ENCODE assay signal across 8 mouse cellular contexts in the genomic region with DNA sequence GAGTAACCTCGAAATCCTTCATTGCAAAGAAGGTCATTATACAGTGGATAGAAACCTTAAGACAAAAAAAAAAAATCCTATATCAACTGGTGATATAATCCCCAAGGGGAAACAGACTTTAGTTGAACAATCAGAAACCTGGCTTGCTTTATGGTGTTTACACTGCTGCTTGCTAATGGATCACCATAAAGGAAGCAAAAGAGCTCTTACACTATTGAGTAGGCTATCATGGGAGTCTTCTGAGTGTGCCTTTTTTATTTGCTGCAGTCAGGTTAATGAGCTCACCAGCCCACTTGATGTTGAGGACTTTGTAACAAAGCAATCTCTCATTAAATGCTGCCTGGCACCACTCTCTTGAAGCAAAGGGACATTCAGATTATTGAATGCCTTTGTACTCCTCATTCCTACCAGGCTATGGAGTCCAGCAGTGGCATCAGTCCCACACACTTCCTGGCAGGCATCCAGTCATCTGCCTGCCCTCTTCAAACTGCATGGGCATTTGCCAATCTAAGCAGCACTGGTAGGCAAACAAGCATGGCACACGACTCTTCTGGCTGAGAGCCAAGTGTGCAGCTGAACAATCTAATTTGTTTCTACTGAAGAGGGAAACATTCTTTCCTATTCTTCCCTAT.
DNase-seq lines count a peak whose midpoint lies in the region; ATAC-seq and TF ChIP-seq lines count a peak whose summit lies in the region.

No protein-coding gene starts in this region.

- H3K4me1 ChIP-seq in kidney, embryonic 14.5 days (ENCODE audit: control insufficient read depth, insufficient read depth, low read length) = no peaks in the 10 kb centered on the region
- peaks cover 9% of the 10 kb centered on the region for H3K4me1 ChIP-seq in forebrain, embryonic 14.5 days (ENCODE audit: control insufficient read depth, insufficient read depth, low read length)
- no peaks in the 10 kb centered on the region for H3K4me1 ChIP-seq in intestine, postnatal 0 days (replicated peaks; ENCODE audit: control insufficient read depth, insufficient read depth, low read length)
- H3K4me1 ChIP-seq in liver, postnatal 0 days (ENCODE audit: insufficient read depth) = no peaks in the 10 kb centered on the region

- TF ChIP-seq CTCF in intestine, postnatal 0 days (IDR thresholded peaks at IDR 0.05; ENCODE audit: low read depth) = no peak
- no peak for TF ChIP-seq CTCF in liver, postnatal 0 days (IDR thresholded peaks at IDR 0.05; ENCODE audit: low read depth)

- H3K36me3 ChIP-seq in kidney, embryonic 14.5 days (ENCODE audit: control insufficient read depth, insufficient read depth, low read length) = no peaks in the 10 kb centered on the region
- no peaks in the 10 kb centered on the region for H3K36me3 ChIP-seq in forebrain, embryonic 14.5 days (ENCODE audit: control insufficient read depth, insufficient read depth, low read length)
- no peaks in the 10 kb centered on the region for H3K36me3 ChIP-seq in intestine, postnatal 0 days (ENCODE audit: control insufficient read depth, insufficient read depth)
- H3K36me3 ChIP-seq in liver, postnatal 0 days (replicated peaks; ENCODE audit: insufficient read depth, low read length) = no peaks in the 10 kb centered on the region

- no peak overlapping the region for H3K9ac ChIP-seq in kidney, embryonic 14.5 days (ENCODE audit: low read depth, low read length)
- H3K9ac ChIP-seq in forebrain, embryonic 14.5 days (ENCODE audit: low read length) = no peak overlapping the region
- H3K9ac ChIP-seq in intestine, postnatal 0 days (ENCODE audit: low read depth, low read length) = no peak overlapping the region
- H3K9ac ChIP-seq in liver, postnatal 0 days (replicated peaks) = no peak overlapping the region

- DNase-seq in kidney, adult 11 months = peak; percentile 20
- DNase-seq in forebrain, embryonic 14.5 days (ENCODE audit: low spot score) = peak; percentile 97
- DNase-seq in left cerebral cortex, postnatal 36 days (ENCODE audit: low spot score in 2 of 2) = peak; percentile 14 to 35
- DNase-seq in ovary, postnatal 36 days (ENCODE audit: low spot score) = peak; percentile 8
- DNase-seq in spleen, adult 12 weeks (ENCODE audit: low spot score) = no peak
- no peak for DNase-seq in liver, postnatal 0 days

- no peak overlapping the region for H3K4me2 ChIP-seq in kidney, embryonic 14.5 days (replicated peaks; ENCODE audit: low read depth, low read length)
- H3K4me2 ChIP-seq in forebrain, embryonic 14.5 days (ENCODE audit: low read length) = no peak overlapping the region
- no peak overlapping the region for H3K4me2 ChIP-seq in intestine, postnatal 0 days (replicated peaks; ENCODE audit: low read depth)
- H3K4me2 ChIP-seq in liver, postnatal 0 days (ENCODE audit: low read depth, low read length) = no peak overlapping the region

- 58% methylated on average over 2 of the region's 2 CpGs for WGBS in kidney, embryonic 14.5 days
- WGBS in forebrain, embryonic 14.5 days = 11% methylated on average over 2 of the region's 2 CpGs
- 35% methylated on average over 2 of the region's 2 CpGs for WGBS in intestine, postnatal 0 days
- 47% methylated on average over 2 of the region's 2 CpGs for WGBS in liver, postnatal 0 days (ENCODE audit: insufficient replicate concordance)

- no peak overlapping the region for H3K27ac ChIP-seq in kidney, embryonic 14.5 days (ENCODE audit: low read depth, low read length)
- H3K27ac ChIP-seq in forebrain, embryonic 14.5 days (ENCODE audit: low read depth, low read length) = peak overlapping the region; percentile 10; the same call in 1 of the 2 replicates
- no peak overlapping the region for H3K27ac ChIP-seq in intestine, postnatal 0 days (ENCODE audit: low read depth, low read length)
- no peak overlapping the region for H3K27ac ChIP-seq in liver, postnatal 0 days (ENCODE audit: low read depth)

- TF ChIP-seq EP300 in liver, postnatal 0 days (IDR thresholded peaks at IDR 0.05; ENCODE audit: low read depth) = no peak

- H3K9me3 ChIP-seq in kidney, embryonic 14.5 days (ENCODE audit: control insufficient read depth, low read length) = no peaks in the 10 kb centered on the region
- no peaks in the 10 kb centered on the region for H3K9me3 ChIP-seq in forebrain, embryonic 14.5 days (replicated peaks; ENCODE audit: control insufficient read depth, low read length)
- no peaks in the 10 kb centered on the region for H3K9me3 ChIP-seq in intestine, postnatal 0 days (ENCODE audit: control insufficient read depth)
- no peaks in the 10 kb centered on the region for H3K9me3 ChIP-seq in liver, postnatal 0 days (ENCODE audit: low read length)

- no peak overlapping the region for H3K4me3 ChIP-seq in kidney, embryonic 14.5 days (ENCODE audit: low read length)
- H3K4me3 ChIP-seq in forebrain, embryonic 14.5 days (ENCODE audit: low read depth, low read length) = no peak overlapping the region
- no peak overlapping the region for H3K4me3 ChIP-seq in intestine, postnatal 0 days (ENCODE audit: low read depth, low read length)
- H3K4me3 ChIP-seq in liver, postnatal 0 days (ENCODE audit: low read depth, low read length) = no peak overlapping the region

- no peak for ATAC-seq in kidney, embryonic 14.5 days (ENCODE audit: low FRiP score, low TSS enrichment)
- peak; percentile 94 for ATAC-seq in forebrain, embryonic 14.5 days
- 0 out of 2 replicates have a peak, but pooled peaks have one; percentile 19 for ATAC-seq in intestine, postnatal 0 days
- ATAC-seq in liver, postnatal 0 days = no peak

- H3K27me3 ChIP-seq in kidney, embryonic 14.5 days (ENCODE audit: control insufficient read depth, insufficient read depth, low read length) = no peaks in the 10 kb centered on the region
- H3K27me3 ChIP-seq in forebrain, embryonic 14.5 days (replicated peaks; ENCODE audit: control insufficient read depth, insufficient read depth, low read length) = peaks cover 15% of the 10 kb centered on the region; the same call in 1 of the 2 replicates
- no peaks in the 10 kb centered on the region for H3K27me3 ChIP-seq in intestine, postnatal 0 days (replicated peaks; ENCODE audit: control insufficient read depth, insufficient read depth, low read length)
- no peaks in the 10 kb centered on the region for H3K27me3 ChIP-seq in liver, postnatal 0 days (ENCODE audit: insufficient read depth, low read length)

- intact Hi-C loops in left cerebral cortex, postnatal 36 days (cut with DNase I) = loop anchor here (5.0 kb wide), 1 partner anchor 171 kb away; no protein-coding TSS in a partner anchor

Comparison
In these comparisons a context has a peak if more than half of its experiments do, and no peak if none do; other contexts are left out.
1. DNase-seq: peak in kidney, adult 11 months (single experiment), forebrain, embryonic 14.5 days (single experiment), left cerebral cortex, postnatal 36 days (2 of 2) and ovary, postnatal 36 days (single experiment); none in spleen, adult 12 weeks (single experiment) and liver, postnatal 0 days (single experiment).
2. ATAC-seq: peak in forebrain, embryonic 14.5 days (single experiment) and intestine, postnatal 0 days (single experiment); none in kidney, embryonic 14.5 days (single experiment) and liver, postnatal 0 days (single experiment).